Mouse (Mus musculus) hindbrain, postnatal 0 days (tissue): Measurements from ENCODE around the gene Dnajb7. TPM values are rescaled to one million over a fixed set of nuclear protein-coding genes. Genes with fewer than 3 reads are reported as not detected.

Source experiments
- ATAC-seq: fragments of 200-750 bp; cut with Nextera tagmentation; 2 replicates; pipeline ENCODE4 v1.8.0; 2017; ENCODE audit warnings: mild to moderate bottlenecking, moderate TSS enrichment, moderate library complexity
- DNase-seq: peaks from one replicate; pipeline ENCODE4 v3.0.0-alpha.2; 2015; ENCODE audit warnings: low spot score
- H3K27ac ChIP-seq: fragments of 300-500 bp; sonication (generic); 2 replicates; pipeline ENCODE4 v1.5.1; 2014; ENCODE audit warnings: mild to moderate bottlenecking
- H3K27me3 ChIP-seq: fragments of 300-500 bp; sonication (generic); 2 replicates; pipeline ENCODE4 v1.6.1; 2014; ENCODE audit warnings: low read length, mixed read lengths; ENCODE audit not compliant: insufficient read depth
- H3K36me3 ChIP-seq: fragments of 300-500 bp; sonication (generic); 2 replicates; pipeline ENCODE4 v1.6.1; 2014; ENCODE audit warnings: low read length, mixed read lengths; ENCODE audit not compliant: insufficient read depth
- H3K4me1 ChIP-seq: fragments of 300-500 bp; sonication (generic); 2 replicates; pipeline ENCODE4 v1.6.1; 2014; ENCODE audit warnings: antibody characterized with exemption, low read length, mixed read lengths; ENCODE audit not compliant: insufficient read depth
- H3K4me2 ChIP-seq: fragments of 300-500 bp; sonication (generic); 2 replicates; pipeline ENCODE4 v1.6.1; 2014; ENCODE audit warnings: low read depth, mild to moderate bottlenecking, low read length, moderate library complexity, mixed read lengths
- H3K4me3 ChIP-seq: fragments of 300-500 bp; sonication (generic); 2 replicates; pipeline ENCODE4 v1.5.1; 2014; ENCODE audit warnings: low read length
- H3K9ac ChIP-seq: fragments of 300-500 bp; sonication (generic); replicated peaks from 2 replicates; pipeline ENCODE4 v1.6.1; 2014; ENCODE audit warnings: mild to moderate bottlenecking, low read length, moderate library complexity, mixed read lengths
- H3K9me3 ChIP-seq: fragments of 300-500 bp; sonication (generic); 2 replicates; pipeline ENCODE4 v1.6.1; 2016; ENCODE audit warnings: low read length, mixed read lengths
- CTCF ChIP-seq: IDR thresholded peaks from 2 replicates; pipeline ENCODE4 v1.5.1; 2016; ENCODE audit warnings: antibody characterized with exemption, control low read depth, low read depth
- WGBS: fragments of 180-500 bp; shearing (Covaris S2); extraction: QIAGEN DNeasy Blood & Tissue Kit; methylation state at CpG from one replicate; pipeline ENCODE4 v1.1.7; 2014; 5-methylcytosine and 5-hydroxymethylcytosine counted together
- polyA plus RNA-seq: library from polyadenylated mRNA; unstranded; fragments of >200 nt; fragmentation: Nextera tagmentation; extraction: Ambion mirVana; gene quantifications from 2 replicates; pipeline ENCODE4 v1.2.1, GENCODE M21; 2015
- total RNA-seq: library from RNA; depleted of rRNA; stranded (reverse); fragments of >200 nt; gene quantifications from 2 replicates; pipeline ENCODE4 v1.2.3, GENCODE M21; 2014; rRNA removed

Dnajb7 gene
- total and polyA plus RNA-seq, 2 experiments from 2014 or later: 0.44 TPM; not detected in 1

DNA sequence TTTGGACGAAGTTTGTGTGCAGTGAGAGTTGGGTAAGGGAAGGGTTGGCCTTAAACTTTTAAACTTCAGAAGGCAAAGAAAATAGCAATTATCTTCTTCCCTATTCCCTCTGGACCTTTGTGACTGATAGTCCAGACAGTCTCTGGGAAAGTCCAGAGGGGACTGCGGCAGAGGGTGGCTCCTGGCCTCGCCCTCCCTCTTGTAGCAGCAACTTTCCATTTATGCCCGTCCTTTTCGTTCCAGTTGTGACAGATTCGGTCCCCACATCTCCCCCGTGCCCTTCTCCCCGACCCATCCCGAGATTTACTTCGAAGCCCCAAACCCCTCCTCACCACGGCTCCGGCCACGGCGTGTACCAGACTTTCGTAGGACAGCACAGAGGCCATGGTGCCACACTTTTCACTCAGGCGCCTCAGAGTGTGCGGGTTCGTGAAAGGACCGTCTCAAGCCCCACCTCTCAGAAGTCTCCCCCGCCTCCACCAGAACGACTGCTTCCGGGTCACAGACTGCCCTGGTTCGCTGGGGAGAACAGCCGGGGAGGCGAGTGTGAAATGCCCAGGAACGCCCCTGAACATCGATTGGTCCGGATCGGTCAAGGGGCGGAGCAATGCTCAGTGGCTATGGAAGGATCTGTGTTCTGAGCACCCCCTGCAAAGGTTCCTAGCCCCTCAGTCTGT is 47.6 kb downstream of the Dnajb7 start, which contains the start of gene Slc25a17:
Gene Slc25a17 (minus strand): TSS at position 468 of the 677 bp plus-strand sequence.
- H3K9ac ChIP-seq: peak within 1 kb of the TSS; percentile 63
- H3K4me2 ChIP-seq: peak within 1 kb of the TSS; percentile 97
- H3K4me1 ChIP-seq: peaks cover 5% of the 10 kb centered on the region; the same call in 1 of the 2 replicates
- TF ChIP-seq CTCF: no peak
- peak within 1 kb of the TSS; percentile 84 for H3K27ac ChIP-seq
- ATAC-seq (peak; percentile 100), DNase-seq (peak; percentile 98)
- H3K9me3 ChIP-seq: no peaks in the 10 kb centered on the region
- WGBS: under 1% methylated on average over 30 of the region's 30 CpGs
- peaks cover 21% of the 10 kb centered on the region for H3K36me3 ChIP-seq
- peak within 1 kb of the TSS; percentile 76 for H3K4me3 ChIP-seq
- no peaks in the 10 kb centered on the region for H3K27me3 ChIP-seq

DNA sequence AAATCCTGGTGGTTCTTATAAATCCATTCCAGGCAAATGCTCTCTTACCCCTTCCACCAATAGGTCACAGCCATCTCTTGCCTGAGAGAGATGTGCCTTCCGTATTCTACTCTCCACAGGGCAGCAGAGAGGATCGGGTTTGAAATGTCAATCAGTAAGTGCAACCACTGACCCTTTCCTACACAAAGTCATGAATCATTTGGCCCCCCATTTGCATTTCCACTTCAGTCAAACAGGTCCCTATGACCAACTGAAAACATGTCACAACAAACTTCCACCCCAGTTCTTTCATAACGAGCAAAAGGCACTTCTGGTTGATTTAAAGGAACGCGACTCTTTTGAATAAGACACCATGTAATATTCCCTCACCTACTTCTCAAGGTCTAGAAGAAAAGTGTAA is 48.7 kb downstream of the Dnajb7 start:
- ATAC-seq: no peak
- Histone ChIP-seq H3K4me2 (peak overlapping the region; percentile 97), H3K9ac (no peak overlapping the region), H3K36me3 (peaks cover 13% of the 10 kb centered on the region), H3K4me1 (peaks cover 5% of the 10 kb centered on the region; the same call in 1 of the 2 replicates), H3K27me3 (no peaks in the 10 kb centered on the region), H3K4me3 (peak overlapping the region; percentile 76; the same call in 1 of the 2 replicates), H3K27ac (no peak overlapping the region), H3K9me3 (no peaks in the 10 kb centered on the region)
- DNase-seq: no peak
- 82% methylated on average over 5 of the region's 5 CpGs for WGBS
- no peak for TF ChIP-seq CTCF

DNA sequence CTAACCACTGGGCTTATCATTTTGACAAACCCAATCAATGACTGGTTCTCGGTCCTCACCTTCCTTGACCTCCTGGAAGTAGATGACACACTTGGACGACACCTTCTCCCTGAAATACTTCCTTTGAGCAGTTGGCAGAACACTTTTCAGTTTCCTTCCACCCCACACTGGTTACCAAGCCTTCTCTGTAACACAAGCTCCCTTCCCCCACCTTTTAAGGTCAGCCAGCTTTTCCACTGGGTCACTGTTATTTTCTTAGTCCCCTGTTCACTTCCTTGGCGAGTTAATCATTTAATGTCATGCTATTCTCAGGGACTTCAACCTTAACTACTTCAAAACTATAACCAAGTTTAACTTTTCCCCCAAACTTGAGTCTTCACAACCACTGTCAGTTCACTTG is 49.2 kb downstream of the Dnajb7 start:
- WGBS: 84% methylated on average over 3 of the region's 3 CpGs
- no peak for TF ChIP-seq CTCF

DNA sequence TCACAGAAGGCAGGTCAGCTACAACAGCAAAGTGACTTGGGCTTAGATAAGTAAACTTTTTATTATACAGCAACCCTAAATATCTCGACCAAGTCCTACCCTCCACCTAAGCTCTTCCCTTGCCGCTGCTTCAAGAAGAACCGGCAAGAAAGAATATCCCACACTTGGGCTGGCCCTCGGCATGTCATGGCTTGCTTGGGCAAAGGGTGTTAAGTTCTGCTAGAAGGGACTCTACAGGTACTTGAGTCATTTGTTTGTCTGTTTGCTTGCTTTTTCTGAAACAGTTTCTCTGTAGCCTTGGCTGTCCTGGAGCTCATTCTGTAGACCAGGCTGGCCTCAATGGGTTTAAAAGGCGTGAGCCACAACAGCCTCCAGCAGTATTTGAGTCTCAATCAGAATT is 51.2 kb downstream of the Dnajb7 start:
- Histone ChIP-seq H3K27me3 (no peaks in the 10 kb centered on the region), H3K9ac (no peak overlapping the region), H3K4me1 (peaks cover 5% of the 10 kb centered on the region; the same call in 1 of the 2 replicates), H3K4me3 (no peak overlapping the region), H3K27ac (no peak overlapping the region), H3K36me3 (no peaks in the 10 kb centered on the region), H3K4me2 (no peak overlapping the region), H3K9me3 (no peaks in the 10 kb centered on the region)
- DNase-seq: no peak
- WGBS: 46% methylated on average over 5 of the region's 5 CpGs
- TF ChIP-seq CTCF: no peak
- no peak for ATAC-seq

More for the DNA sequence above, 49.2 kb downstream of the Dnajb7 start:
- no peak overlapping the region for H3K9ac ChIP-seq
- no peaks in the 10 kb centered on the region for H3K27me3 ChIP-seq
- ATAC-seq: no peak
- peaks cover 8% of the 10 kb centered on the region; the same call in 1 of the 2 replicates for H3K36me3 ChIP-seq
- DNase-seq: no peak
- H3K4me1 ChIP-seq: peaks cover 5% of the 10 kb centered on the region; the same call in 1 of the 2 replicates
- no peak overlapping the region for H3K4me2 ChIP-seq
- H3K27ac ChIP-seq: no peak overlapping the region
- H3K4me3 ChIP-seq: no peak overlapping the region
- no peaks in the 10 kb centered on the region for H3K9me3 ChIP-seq

Other genes with a start within 250 kb of the Dnajb7 start
- 32.1 and 54.8 TPM in 2 replicates for gene Mrtfa, start 217.5 kb downstream of the Dnajb7 start, total RNA-seq
- gene Mrtfa, start 217.5 kb downstream of the Dnajb7 start, polyA plus RNA-seq: 19.3 and 22.6 TPM in 2 replicates
- gene Mchr1, start 172.8 kb downstream of the Dnajb7 start, total RNA-seq: 5.9 and 11.1 TPM in 2 replicates
- 7.0 and 7.8 TPM in 2 replicates for gene Mchr1, start 172.8 kb downstream of the Dnajb7 start, polyA plus RNA-seq
- gene Slc25a17, start 47.5 kb downstream of the Dnajb7 start, total RNA-seq: 57.9 and 66.3 TPM in 2 replicates
- 110 and 113 TPM in 2 replicates for gene Slc25a17, start 47.5 kb downstream of the Dnajb7 start, polyA plus RNA-seq
- 83.8 and 87.8 TPM in 2 replicates for gene St13, start 8.2 kb downstream of the Dnajb7 start, total RNA-seq
- gene St13, start 8.2 kb downstream of the Dnajb7 start, polyA plus RNA-seq: 209 and 221 TPM in 2 replicates
- 7.7 and 12.7 TPM in 2 replicates for gene Xpnpep3, start 8.2 kb downstream of the Dnajb7 start, total RNA-seq
- gene Xpnpep3, start 8.2 kb downstream of the Dnajb7 start, polyA plus RNA-seq: 6.5 and 6.7 TPM in 2 replicates
- 122 and 127 TPM in 2 replicates for gene Rbx1, start 58.0 kb upstream of the Dnajb7 start, total RNA-seq
- gene Rbx1, start 58.0 kb upstream of the Dnajb7 start, polyA plus RNA-seq: 446 and 451 TPM in 2 replicates
- gene Ep300, start 177.1 kb upstream of the Dnajb7 start, total RNA-seq: 44.0 and 51.5 TPM in 2 replicates
- 12.9 and 13.1 TPM in 2 replicates for gene Ep300, start 177.1 kb upstream of the Dnajb7 start, polyA plus RNA-seq